Mouse (Mus musculus): ENCODE measurements around the gene Mpc1. TPM values are rescaled to one million over a fixed set of nuclear protein-coding genes. Genes with fewer than 3 reads are reported as not detected.
A peak's percentile ranks its signal among the peaks of the same experiment; 100 is the strongest.

Gene Mpc1
- polyA plus RNA-seq, 1 experiment from 2014 or later: 343 TPM

DNA sequence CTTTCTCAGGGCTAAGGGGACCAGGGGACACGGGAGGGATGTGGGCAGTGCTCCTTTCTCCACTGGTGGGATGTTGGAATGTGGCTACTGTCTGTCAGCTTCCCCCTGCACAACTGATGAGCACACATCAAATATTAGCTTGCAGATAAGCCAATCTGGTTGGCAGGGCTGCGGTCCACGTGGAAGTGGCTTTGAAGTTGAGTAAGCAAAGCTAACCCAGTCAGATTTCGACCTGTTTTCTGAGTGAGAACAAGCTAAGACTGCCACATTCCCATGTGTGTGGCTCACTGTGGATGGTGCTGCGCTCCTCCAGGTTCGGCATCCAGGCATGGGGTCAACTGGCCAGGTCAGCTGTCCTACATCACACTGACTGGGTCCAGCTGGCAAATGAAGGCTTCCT is 9.8 kb upstream of the Mpc1 start:
- Histone ChIP-seq H3K9me3 (ENCODE audit: control insufficient read depth, low read length) (no peaks in the 10 kb centered on the region), H3K4me1 (replicated peaks; ENCODE audit: control insufficient read depth, insufficient read depth, low read length) (no peaks in the 10 kb centered on the region), H3K27me3 (replicated peaks; ENCODE audit: control insufficient read depth, insufficient read depth, low read length) (no peaks in the 10 kb centered on the region), H3K4me2 (ENCODE audit: low read length) (no peak overlapping the region), H3K9ac (replicated peaks; ENCODE audit: low read depth, low read length) (no peak overlapping the region), H3K27ac (ENCODE audit: low read length) (no peak overlapping the region), H3K4me3 (replicated peaks; ENCODE audit: low read length) (no peak overlapping the region), H3K36me3 (ENCODE audit: control insufficient read depth, insufficient read depth) (no peaks in the 10 kb centered on the region)
- no peak for ATAC-seq
- 85% methylated on average over 6 of the region's 6 CpGs for WGBS

DNA sequence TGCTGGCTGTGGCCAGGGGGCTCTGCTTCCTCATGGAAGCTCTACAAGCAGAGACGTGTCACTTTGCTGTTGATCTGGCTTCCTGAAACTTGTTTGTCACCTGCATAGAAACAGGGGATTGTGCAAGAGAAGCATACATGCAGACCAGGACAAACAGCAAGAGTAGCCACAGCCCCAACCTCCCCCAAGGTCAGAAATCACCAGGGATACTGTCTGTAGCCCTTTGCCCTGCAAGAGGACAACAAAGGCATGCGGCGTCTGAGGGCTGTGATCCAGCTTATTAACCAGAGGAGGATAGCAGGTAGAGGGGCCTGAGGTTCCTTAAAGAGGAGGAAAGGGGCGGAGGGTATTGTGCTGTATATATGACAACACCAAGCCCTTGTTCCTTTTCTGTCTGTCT is 6.6 kb upstream of the Mpc1 start:
- Histone ChIP-seq H3K4me1 (replicated peaks; ENCODE audit: control insufficient read depth, insufficient read depth, low read length) (no peaks in the 10 kb centered on the region), H3K27ac (ENCODE audit: low read length) (no peak overlapping the region), H3K36me3 (ENCODE audit: control insufficient read depth, insufficient read depth) (no peaks in the 10 kb centered on the region), H3K9ac (replicated peaks; ENCODE audit: low read depth, low read length) (no peak overlapping the region), H3K4me2 (ENCODE audit: low read length) (no peak overlapping the region), H3K4me3 (replicated peaks; ENCODE audit: low read length) (no peak overlapping the region), H3K9me3 (ENCODE audit: control insufficient read depth, low read length) (no peaks in the 10 kb centered on the region), H3K27me3 (replicated peaks; ENCODE audit: control insufficient read depth, insufficient read depth, low read length) (no peaks in the 10 kb centered on the region)
- WGBS: 68% methylated on average over 4 of the region's 4 CpGs
- ATAC-seq: no peak

DNA sequence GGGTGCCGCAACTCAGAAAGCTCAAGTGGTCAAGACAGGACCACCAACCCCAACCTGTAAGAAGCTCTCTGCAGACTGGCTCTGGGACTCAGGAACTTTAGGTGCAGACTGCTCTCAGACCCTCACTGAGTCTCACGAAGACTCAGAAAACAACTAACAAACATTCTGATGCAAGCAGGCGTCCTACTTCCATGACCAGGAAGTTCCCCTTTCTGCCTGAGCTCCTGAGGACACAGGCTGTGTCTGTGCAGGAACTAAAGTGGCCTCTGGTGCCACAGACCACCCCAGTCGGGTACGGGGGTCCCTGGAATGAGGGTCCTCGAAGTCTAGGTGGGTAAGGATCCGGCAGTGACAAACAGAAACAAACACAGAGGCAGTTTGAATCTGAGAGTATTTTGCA is 6.0 kb upstream of the Mpc1 start:
- 78% methylated on average over 7 of the region's 7 CpGs for WGBS
- Histone ChIP-seq H3K4me1 (replicated peaks; ENCODE audit: control insufficient read depth, insufficient read depth, low read length) (no peaks in the 10 kb centered on the region), H3K4me2 (ENCODE audit: low read length) (no peak overlapping the region), H3K27me3 (replicated peaks; ENCODE audit: control insufficient read depth, insufficient read depth, low read length) (no peaks in the 10 kb centered on the region), H3K9me3 (ENCODE audit: control insufficient read depth, low read length) (no peaks in the 10 kb centered on the region), H3K36me3 (ENCODE audit: control insufficient read depth, insufficient read depth) (no peaks in the 10 kb centered on the region), H3K4me3 (replicated peaks; ENCODE audit: low read length) (no peak overlapping the region), H3K27ac (ENCODE audit: low read length) (no peak overlapping the region), H3K9ac (replicated peaks; ENCODE audit: low read depth, low read length) (no peak overlapping the region)
- no peak for ATAC-seq

DNA sequence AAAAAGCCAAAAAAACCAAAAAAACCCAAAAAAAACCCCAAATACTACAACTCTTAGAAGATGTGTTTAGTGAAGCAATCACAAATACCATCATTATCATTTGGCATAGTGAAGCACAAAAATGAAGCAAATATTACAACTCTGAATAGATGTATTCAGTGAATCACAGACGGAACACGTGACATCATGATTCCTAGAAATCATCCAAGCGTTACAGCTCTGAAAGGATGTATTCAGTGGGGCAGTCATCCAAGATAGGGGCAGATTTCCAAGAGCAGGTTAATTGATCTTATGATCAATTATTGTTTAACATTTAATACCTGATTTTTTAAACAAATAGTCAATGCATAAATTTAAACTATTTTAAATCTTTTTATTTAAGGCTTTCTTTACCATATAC is 5.4 kb upstream of the Mpc1 start:
- no peaks in the 10 kb centered on the region for H3K27me3 ChIP-seq (replicated peaks; ENCODE audit: control insufficient read depth, insufficient read depth, low read length)
- H3K4me2 ChIP-seq (ENCODE audit: low read length): no peak overlapping the region
- H3K9me3 ChIP-seq (ENCODE audit: control insufficient read depth, low read length): no peaks in the 10 kb centered on the region
- 60% methylated on average over 3 of the region's 3 CpGs for WGBS
- H3K36me3 ChIP-seq (ENCODE audit: control insufficient read depth, insufficient read depth): no peaks in the 10 kb centered on the region
- no peaks in the 10 kb centered on the region for H3K4me1 ChIP-seq (replicated peaks; ENCODE audit: control insufficient read depth, insufficient read depth, low read length)
- H3K9ac ChIP-seq (replicated peaks; ENCODE audit: low read depth, low read length): no peak overlapping the region
- H3K4me3 ChIP-seq (replicated peaks; ENCODE audit: low read length): no peak overlapping the region
- no peak overlapping the region for H3K27ac ChIP-seq (ENCODE audit: low read length)
- ATAC-seq: no peak

DNA sequence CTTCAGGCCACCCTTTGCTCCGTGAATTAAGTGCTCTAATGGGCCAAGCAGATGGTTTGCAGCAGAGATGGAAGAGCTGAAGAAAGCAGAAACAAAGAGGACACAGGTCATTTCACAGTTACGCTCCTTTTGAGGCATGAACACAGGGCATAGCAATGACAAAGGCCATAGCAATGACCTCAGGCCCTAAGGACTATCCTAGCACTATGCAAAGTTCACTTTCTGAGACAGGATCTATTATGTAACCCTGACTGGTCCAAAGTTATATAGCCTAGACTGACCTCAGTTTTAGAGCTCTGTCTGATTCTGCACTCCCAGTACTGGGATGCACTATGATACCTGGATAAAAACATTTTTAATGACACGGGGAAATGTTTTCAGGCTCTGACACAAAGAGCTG is 4.3 kb upstream of the Mpc1 start:
- WGBS: 62% methylated on average over 3 of the region's 3 CpGs
- Histone ChIP-seq H3K4me1 (replicated peaks; ENCODE audit: control insufficient read depth, insufficient read depth, low read length) (peaks cover 6% of the 10 kb centered on the region), H3K4me3 (replicated peaks; ENCODE audit: low read length) (no peak overlapping the region), H3K27me3 (replicated peaks; ENCODE audit: control insufficient read depth, insufficient read depth, low read length) (no peaks in the 10 kb centered on the region), H3K4me2 (ENCODE audit: low read length) (no peak overlapping the region), H3K9ac (replicated peaks; ENCODE audit: low read depth, low read length) (no peak overlapping the region), H3K27ac (ENCODE audit: low read length) (no peak overlapping the region), H3K9me3 (ENCODE audit: control insufficient read depth, low read length) (no peaks in the 10 kb centered on the region), H3K36me3 (ENCODE audit: control insufficient read depth, insufficient read depth) (no peaks in the 10 kb centered on the region)
- no peak for ATAC-seq

DNA sequence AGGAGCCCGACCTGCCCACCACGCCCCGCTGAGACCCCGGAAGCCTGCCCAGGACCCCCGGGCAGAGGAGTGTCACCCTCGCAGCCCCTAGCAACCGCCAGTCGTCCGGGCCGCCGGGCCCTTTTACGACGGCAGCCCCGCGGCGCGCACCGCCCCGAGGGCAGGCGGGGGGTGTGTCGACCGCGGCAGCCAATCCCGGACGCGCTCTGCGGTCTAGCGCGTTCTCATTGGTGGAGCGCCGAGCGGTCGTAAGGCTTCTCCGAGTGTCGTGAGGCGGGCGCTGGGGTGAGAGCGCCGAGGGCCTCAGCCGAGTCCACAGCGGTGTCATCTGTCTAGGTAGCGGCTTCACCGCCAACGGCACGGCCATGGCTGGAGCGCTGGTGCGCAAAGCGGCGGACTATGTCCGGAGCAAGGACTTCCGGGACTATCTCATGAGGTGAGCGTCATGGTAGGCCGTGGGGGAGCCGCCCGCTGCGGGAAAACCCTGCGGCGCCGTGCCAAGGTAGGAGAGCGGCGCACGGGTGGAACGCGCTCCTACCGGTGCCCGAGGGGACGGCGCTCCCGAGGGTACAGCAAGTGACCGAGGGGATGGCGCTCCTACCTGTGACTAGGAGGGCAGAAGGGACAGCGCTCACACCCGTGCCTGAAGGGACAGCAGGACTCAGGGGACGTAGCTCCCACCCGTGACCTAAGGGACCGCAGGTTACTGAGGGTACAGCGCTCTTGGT is 986 bp downstream of the Mpc1 start:
- peak overlapping the region; percentile 90 for H3K4me3 ChIP-seq (replicated peaks; ENCODE audit: low read length)
- no peaks in the 10 kb centered on the region for H3K36me3 ChIP-seq (ENCODE audit: control insufficient read depth, insufficient read depth)
- H3K27me3 ChIP-seq (replicated peaks; ENCODE audit: control insufficient read depth, insufficient read depth, low read length): no peaks in the 10 kb centered on the region
- peak overlapping the region; percentile 88 for H3K9ac ChIP-seq (replicated peaks; ENCODE audit: low read depth, low read length)
- WGBS: under 1% methylated on average over 77 of the region's 77 CpGs
- peaks cover 21% of the 10 kb centered on the region for H3K4me1 ChIP-seq (replicated peaks; ENCODE audit: control insufficient read depth, insufficient read depth, low read length)
- no peaks in the 10 kb centered on the region for H3K9me3 ChIP-seq (ENCODE audit: control insufficient read depth, low read length)
- H3K27ac ChIP-seq (ENCODE audit: low read length): peak overlapping the region; percentile 94
- ATAC-seq: peak; percentile 99
- H3K4me2 ChIP-seq (ENCODE audit: low read length): peak overlapping the region; percentile 98

DNA sequence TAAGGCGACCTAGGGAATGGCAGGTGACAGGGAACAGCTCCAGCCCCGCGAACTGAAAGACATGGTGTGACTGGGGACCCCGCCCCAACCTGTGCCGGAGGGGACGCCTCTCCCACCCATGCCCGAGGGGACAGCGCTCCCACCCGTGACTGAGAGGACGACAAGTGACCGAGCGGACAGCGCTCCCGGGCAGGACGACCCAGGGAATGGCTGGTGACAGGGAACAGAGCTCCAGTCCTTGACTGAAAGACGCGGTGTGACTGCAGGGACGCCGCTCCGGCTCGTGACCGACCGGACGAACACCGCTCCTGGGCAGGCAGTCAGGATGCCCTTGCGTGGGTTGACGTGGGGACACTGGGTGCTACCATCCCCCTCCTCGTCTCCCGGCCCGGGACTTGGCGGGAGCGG is 1.6 kb downstream of the Mpc1 start:
- 0% methylated on average over 32 of the region's 32 CpGs for WGBS
- Histone ChIP-seq H3K4me3 (replicated peaks; ENCODE audit: low read length) (peak overlapping the region; percentile 90), H3K36me3 (ENCODE audit: control insufficient read depth, insufficient read depth) (no peaks in the 10 kb centered on the region), H3K9me3 (ENCODE audit: control insufficient read depth, low read length) (no peaks in the 10 kb centered on the region), H3K27me3 (replicated peaks; ENCODE audit: control insufficient read depth, insufficient read depth, low read length) (no peaks in the 10 kb centered on the region), H3K9ac (replicated peaks; ENCODE audit: low read depth, low read length) (peak overlapping the region; percentile 88), H3K4me2 (ENCODE audit: low read length) (peak overlapping the region; percentile 98), H3K27ac (ENCODE audit: low read length) (no peak overlapping the region), H3K4me1 (replicated peaks; ENCODE audit: control insufficient read depth, insufficient read depth, low read length) (peaks cover 21% of the 10 kb centered on the region)
- ATAC-seq: 0 out of 2 replicates have a peak, but pooled peaks have one; percentile 1

DNA sequence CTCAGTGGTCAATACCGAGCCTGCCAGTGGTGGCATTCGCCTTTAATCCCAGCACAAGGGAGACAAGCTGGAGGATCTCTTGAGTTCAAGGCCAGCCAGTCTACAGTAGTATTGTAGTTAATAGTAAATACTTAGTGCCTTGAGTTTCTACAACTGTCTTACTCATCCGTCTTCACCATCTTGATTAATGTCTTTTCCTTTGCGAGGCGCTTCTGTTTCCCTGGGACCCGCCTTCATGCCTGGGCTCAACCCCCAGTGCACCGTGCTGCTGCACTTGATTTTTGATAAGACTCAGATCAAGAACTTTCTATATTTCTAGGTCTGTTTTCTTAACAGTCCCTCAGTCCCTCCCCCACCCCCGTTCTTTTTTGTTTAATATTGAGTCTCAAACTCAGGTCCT is 2.4 kb downstream of the Mpc1 start:
- no peak for ATAC-seq
- Histone ChIP-seq H3K27me3 (replicated peaks; ENCODE audit: control insufficient read depth, insufficient read depth, low read length) (no peaks in the 10 kb centered on the region), H3K9me3 (ENCODE audit: control insufficient read depth, low read length) (no peaks in the 10 kb centered on the region), H3K9ac (replicated peaks; ENCODE audit: low read depth, low read length) (no peak overlapping the region), H3K4me3 (replicated peaks; ENCODE audit: low read length) (peak overlapping the region; percentile 90), H3K36me3 (ENCODE audit: control insufficient read depth, insufficient read depth) (peaks cover 5% of the 10 kb centered on the region; the same call in 1 of the 2 replicates), H3K4me2 (ENCODE audit: low read length) (peak overlapping the region; percentile 98), H3K4me1 (replicated peaks; ENCODE audit: control insufficient read depth, insufficient read depth, low read length) (peaks cover 21% of the 10 kb centered on the region), H3K27ac (ENCODE audit: low read length) (no peak overlapping the region)
- WGBS: 40% methylated on average over 8 of the region's 8 CpGs

DNA sequence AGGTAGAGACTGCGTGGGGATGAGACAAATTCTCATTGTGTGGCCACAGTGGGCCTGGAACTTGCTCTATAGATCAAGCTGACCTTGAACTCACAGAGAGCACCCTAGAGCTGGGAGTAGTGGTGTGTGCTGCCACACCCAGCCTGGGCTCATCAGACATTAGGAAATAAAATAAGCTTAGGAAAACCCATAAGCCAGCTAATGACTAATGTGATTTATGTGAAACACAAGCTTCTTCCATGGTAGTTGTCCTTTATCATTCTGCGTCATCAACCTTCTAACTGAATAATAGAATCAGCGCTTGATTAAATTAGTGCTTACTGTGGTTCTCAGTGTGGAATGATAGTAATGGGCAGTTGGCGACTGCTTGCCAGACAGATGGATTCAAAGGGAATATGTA is 4.3 kb downstream of the Mpc1 start:
- no peak overlapping the region for H3K4me2 ChIP-seq (ENCODE audit: low read length)
- H3K9me3 ChIP-seq (ENCODE audit: control insufficient read depth, low read length): no peaks in the 10 kb centered on the region
- no peak overlapping the region for H3K4me3 ChIP-seq (replicated peaks; ENCODE audit: low read length)
- no peak overlapping the region for H3K27ac ChIP-seq (ENCODE audit: low read length)
- no peaks in the 10 kb centered on the region for H3K27me3 ChIP-seq (replicated peaks; ENCODE audit: control insufficient read depth, insufficient read depth, low read length)
- 80% methylated on average over 4 of the region's 4 CpGs for WGBS
- no peak for ATAC-seq
- H3K4me1 ChIP-seq (replicated peaks; ENCODE audit: control insufficient read depth, insufficient read depth, low read length): peaks cover 21% of the 10 kb centered on the region
- H3K9ac ChIP-seq (replicated peaks; ENCODE audit: low read depth, low read length): no peak overlapping the region
- peaks cover 5% of the 10 kb centered on the region; the same call in 1 of the 2 replicates for H3K36me3 ChIP-seq (ENCODE audit: control insufficient read depth, insufficient read depth)
